Mouse (Mus musculus) WW6 (cell line): ENCODE results near the gene Fkbpl.

Experiments
- DNase-seq: peaks from one replicate; pipeline ENCODE4 v3.0.0-alpha.2; 2013; ENCODE audit warnings: low read depth, low spot score

Fkbpl gene

GRCm38 (mm10) chr17:34664472-34664871 lies 19.9 kb downstream of the Fkbpl start:
- DNase-seq = no peak

GRCm38 (mm10) chr17:34670235-34670634 lies 25.7 kb downstream of the Fkbpl start, which contains the start of gene Tnxb:
Gene Tnxb, plus strand, starts transcription at chr17:34670535.
- DNase-seq = no peak

GRCm38 (mm10) chr17:34671151-34672066 lies 26.8 kb downstream of the Fkbpl start:
- no peak for DNase-seq

GRCm38 (mm10) chr17:34672246-34672792 lies 27.8 kb downstream of the Fkbpl start:
- DNase-seq = no peak

- no peak for DNase-seq
Measured at GRCm38 (mm10) chr17:34673139-34673538, 28.6 kb downstream of the Fkbpl start.

DNA sequence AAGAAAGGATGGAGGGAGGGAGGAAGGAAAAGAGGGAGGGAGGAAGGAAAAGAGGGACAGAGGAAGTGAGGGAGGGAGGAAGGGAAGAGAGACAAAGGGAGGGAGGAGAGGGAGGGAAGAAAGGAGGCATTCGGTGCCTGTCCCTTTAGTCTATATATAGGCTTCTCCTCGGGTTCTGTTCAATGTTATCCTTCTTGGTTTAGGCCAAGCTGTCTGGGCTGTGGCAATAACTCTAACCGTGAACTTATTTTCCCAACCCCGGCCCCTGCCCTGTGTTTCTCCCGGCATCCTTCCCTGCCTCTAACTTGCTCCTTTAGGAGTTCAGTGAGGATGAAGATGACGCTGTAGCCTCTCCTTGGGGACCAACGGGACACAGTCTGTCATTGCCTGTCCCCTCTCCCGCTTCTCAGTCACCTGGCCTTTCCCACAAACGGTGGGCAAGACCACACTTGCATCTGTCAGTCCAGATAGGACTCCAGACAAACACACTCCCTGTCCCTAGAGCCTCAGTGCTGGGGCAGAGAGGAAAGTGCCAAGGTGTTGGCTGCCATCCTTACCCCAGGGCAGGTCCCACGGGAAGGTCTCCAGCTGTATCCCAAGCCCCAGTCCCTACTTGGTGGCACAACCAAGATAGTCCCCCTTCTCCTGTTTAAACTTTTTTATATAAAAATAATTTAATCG lies 30.1 kb downstream of the Fkbpl start:
- DNase-seq = no peak

- DNase-seq = no peak
Measured at GRCm38 (mm10) chr17:34675205-34676092, 30.9 kb downstream of the Fkbpl start.

GRCm38 (mm10) chr17:34676093-34676460 lies 31.5 kb downstream of the Fkbpl start:
- DNase-seq = no peak

- no peak for DNase-seq
Measured at GRCm38 (mm10) chr17:34676671-34677070, 32.1 kb downstream of the Fkbpl start.

DNA sequence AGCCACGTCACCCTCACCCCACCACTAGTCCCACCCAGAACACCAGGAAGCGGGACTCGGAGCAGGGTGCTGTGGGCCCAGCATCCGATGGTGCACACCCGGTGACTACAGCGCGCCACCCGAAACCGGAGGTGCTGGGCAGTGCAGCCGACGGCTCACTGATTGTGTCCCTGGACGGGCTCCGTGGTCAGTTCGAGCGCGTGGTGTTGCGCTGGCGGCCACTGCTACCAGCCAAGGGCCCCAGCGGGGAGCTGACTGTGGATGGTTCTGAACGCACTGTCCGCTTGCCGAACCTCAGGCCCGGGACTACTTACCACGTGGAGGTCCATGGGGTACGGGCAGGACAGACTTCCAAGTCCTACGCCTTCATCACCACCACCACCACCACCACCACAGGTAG lies 35.6 kb downstream of the Fkbpl start:
- DNase-seq = no peak

- DNase-seq = no peak
Measured at GRCm38 (mm10) chr17:34680621-34681020, 36.1 kb downstream of the Fkbpl start.

- no peak for DNase-seq
Measured at GRCm38 (mm10) chr17:34681132-34681571, 36.6 kb downstream of the Fkbpl start.

DNA sequence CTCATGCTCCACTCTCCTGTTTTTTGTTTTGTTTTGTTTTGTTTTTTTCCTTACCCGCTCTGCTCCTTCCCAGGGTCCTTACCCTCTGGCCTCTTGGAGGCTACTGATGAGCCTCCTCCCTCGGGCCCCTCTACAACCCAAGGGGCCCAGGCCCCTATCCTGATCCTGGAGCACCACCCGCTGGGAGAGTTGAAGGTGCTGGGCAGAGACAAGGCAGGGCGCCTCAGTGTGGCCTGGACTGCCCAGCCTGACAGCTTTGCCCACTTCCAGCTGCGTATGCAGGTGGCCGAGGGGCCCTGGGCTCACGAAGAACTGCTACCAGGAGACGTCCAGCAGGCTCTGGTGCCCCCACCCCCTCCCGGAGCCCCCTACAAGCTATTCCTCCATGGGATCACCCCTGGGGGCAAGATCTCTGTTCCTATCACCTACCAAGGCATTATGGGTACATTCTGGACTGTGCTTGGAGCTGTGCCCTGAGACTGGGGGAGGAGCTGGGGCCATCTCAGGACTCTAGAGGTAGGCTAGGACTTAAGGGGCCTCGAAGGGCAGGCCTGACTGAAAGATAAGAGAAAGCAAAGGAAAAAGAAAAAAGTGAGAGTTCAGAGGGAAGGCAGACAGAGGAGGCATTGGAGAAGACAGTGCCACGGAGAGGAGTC lies 37.4 kb downstream of the Fkbpl start:
- DNase-seq = no peak

- no peak for DNase-seq
Measured at GRCm38 (mm10) chr17:34683179-34683578, 38.6 kb downstream of the Fkbpl start.

DNA sequence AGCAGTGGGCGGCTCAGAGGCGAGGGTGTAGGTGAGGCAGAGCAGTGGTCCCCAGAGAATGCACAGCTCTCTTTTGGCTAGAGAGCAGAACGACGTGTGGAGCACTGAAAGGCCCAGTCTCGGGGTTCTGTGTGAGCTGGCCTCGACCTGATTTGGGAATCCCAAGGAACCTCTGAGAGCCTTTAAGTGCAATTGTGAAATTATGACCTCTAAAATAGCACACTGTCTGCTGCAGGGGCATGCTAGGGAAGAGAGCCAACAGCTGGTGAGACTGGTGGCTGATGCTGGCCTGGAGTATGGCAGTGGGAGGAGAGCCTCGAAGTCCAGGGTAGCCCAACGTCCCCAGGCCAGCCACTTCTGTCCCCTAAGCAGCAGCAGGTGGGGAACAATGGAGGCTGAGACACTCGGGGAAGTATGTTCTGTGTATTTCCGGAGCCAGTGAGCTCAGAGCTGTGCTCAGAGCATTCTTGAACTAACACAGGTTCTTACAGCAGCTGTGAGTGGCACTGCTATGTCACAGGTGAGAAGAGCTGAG lies 39.2 kb downstream of the Fkbpl start:
- no peak for DNase-seq

DNA sequence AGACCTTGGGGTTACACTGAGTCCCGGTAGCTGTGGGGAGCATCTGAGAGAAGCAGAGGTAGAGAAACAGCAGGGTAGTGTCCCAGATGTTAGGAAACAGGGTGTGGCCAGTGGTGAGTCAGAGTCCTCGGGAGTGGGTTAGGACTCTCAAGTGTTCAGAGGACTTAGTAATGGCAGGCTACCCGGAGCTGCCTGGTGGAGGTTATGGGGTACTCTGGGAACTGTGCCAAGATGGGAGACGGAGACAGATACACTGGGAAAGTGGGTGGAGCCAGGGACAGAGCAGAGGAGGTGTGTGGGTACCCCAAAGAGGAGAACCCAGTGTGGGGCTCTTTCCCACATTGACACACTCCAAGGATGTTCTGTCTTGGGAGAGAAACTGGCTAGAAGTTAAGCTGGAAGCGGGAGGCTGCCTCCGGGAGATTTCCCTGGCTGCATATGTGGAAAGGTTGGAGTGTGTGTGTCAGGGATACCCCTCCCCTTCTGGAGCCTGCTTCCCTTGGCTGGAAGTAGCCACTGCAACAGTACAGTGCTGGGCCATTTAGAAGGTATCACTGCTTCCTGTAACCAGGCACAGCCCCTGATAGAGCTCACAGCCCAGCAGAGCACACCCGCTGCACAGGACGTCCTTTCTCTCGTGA lies 39.8 kb downstream of the Fkbpl start:
- no peak for DNase-seq

- DNase-seq = no peak
Measured at GRCm38 (mm10) chr17:34685120-34686110, 40.9 kb downstream of the Fkbpl start.

- DNase-seq = no peak
Measured at GRCm38 (mm10) chr17:34688889-34689288, 44.3 kb downstream of the Fkbpl start.

DNA sequence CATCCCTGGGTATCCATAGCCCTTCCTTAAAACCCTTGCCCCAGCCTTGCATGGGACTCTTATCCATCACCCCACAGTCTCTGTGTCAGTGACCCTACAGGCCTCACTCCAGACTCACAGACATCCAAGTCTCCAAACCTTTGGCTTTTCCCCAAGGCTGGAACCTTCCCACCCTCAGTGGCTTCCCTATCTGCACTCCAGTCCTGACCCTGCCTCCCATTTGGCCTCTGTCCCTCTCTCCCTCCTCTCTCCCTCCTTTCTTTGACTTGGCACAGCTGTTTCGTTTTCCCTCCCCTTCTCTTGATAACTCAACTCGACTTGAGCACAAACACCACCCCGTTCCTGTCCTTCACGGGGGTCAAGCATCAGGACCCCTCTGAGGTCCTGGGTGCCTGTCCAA lies 45.9 kb downstream of the Fkbpl start:
- no peak for DNase-seq
